Mouse (Mus musculus): Measurements from ENCODE around the gene Nosip. TPM values are rescaled to one million over a fixed set of nuclear protein-coding genes. Genes with fewer than 3 reads are reported as not detected.
"Not testable (repeated sequence)": the region's sequence is repeated elsewhere in the genome, so short reads cannot be mapped to it uniquely, and the experiment has no call there.

The Nosip gene
- total RNA-seq, 2 experiments from 2014 or later, result 44.3 to 46.8 TPM

- DNase-seq (ENCODE audit: low spot score in 2 of 2), result no peak
Observed at GRCm38 (mm10) chr7:45107052-45107645, 44.9 kb downstream of the Nosip start.

- not testable (repeated sequence) for DNase-seq (ENCODE audit: low spot score in 2 of 2)
Observed at GRCm38 (mm10) chr7:45110089-45110488, 47.9 kb downstream of the Nosip start.

- no peak for DNase-seq (ENCODE audit: low spot score in 2 of 2)
Observed at GRCm38 (mm10) chr7:45111940-45112339, 49.7 kb downstream of the Nosip start.

GRCm38 (mm10) chr7:45112529-45112928 lies 50.3 kb downstream of the Nosip start:
- no peak for DNase-seq (ENCODE audit: low spot score in 2 of 2)

GRCm38 (mm10) chr7:45113476-45113875 lies 51.2 kb downstream of the Nosip start:
- no peak for DNase-seq (ENCODE audit: low spot score in 2 of 2)

- DNase-seq (ENCODE audit: low spot score in 2 of 2), result no peak
Observed at GRCm38 (mm10) chr7:45117566-45117965, 55.3 kb downstream of the Nosip start.

GRCm38 (mm10) chr7:45118336-45118735 lies 56.1 kb downstream of the Nosip start:
- no peak for DNase-seq (ENCODE audit: low spot score in 2 of 2)

GRCm38 (mm10) chr7:45119780-45120709 lies 57.8 kb downstream of the Nosip start:
- DNase-seq (ENCODE audit: low spot score in 2 of 2), result no peak

GRCm38 (mm10) chr7:45121404-45121803 lies 59.2 kb downstream of the Nosip start:
- DNase-seq (ENCODE audit: low spot score in 2 of 2), result peak in 1 of 2 experiments; percentile 44

GRCm38 (mm10) chr7:45121966-45122365 lies 59.7 kb downstream of the Nosip start:
- DNase-seq (ENCODE audit: low spot score in 2 of 2), result no peak

GRCm38 (mm10) chr7:45122561-45123185 lies 60.4 kb downstream of the Nosip start:
- no peak for DNase-seq (ENCODE audit: low spot score in 2 of 2)

GRCm38 (mm10) chr7:45123186-45123570 lies 60.9 kb downstream of the Nosip start:
- DNase-seq (ENCODE audit: low spot score in 2 of 2), result no peak

GRCm38 (mm10) chr7:45124224-45125143 lies 62.3 kb downstream of the Nosip start, which contains the start of gene Rps11:
Gene Rps11 (minus strand): TSS chr7:45124439.
- peak; percentile 96 for DNase-seq (ENCODE audit: low spot score in 2 of 2)

GRCm38 (mm10) chr7:45125144-45125600 lies 62.9 kb downstream of the Nosip start:
- no peak for DNase-seq (ENCODE audit: low spot score in 2 of 2)

GRCm38 (mm10) chr7:45125649-45126048 lies 63.4 kb downstream of the Nosip start:
- not testable (repeated sequence) for DNase-seq (ENCODE audit: low spot score in 2 of 2)

GRCm38 (mm10) chr7:45126147-45126843 lies 64.1 kb downstream of the Nosip start:
- no peak for DNase-seq (ENCODE audit: low spot score in 2 of 2)

GRCm38 (mm10) chr7:45126844-45127699 lies 64.8 kb downstream of the Nosip start:
- DNase-seq (ENCODE audit: low spot score in 2 of 2), result no peak
